Mouse (Mus musculus): Measurements from ENCODE around the gene Tefm. TPM values are rescaled to one million over a fixed set of nuclear protein-coding genes. Genes with fewer than 3 reads are reported as not detected.
"Not testable (repeated sequence)": the region's sequence is repeated elsewhere in the genome, so short reads cannot be mapped to it uniquely, and the experiment has no call there.

Gene Tefm
- 31.9 and 35.5 TPM in 2 replicates for polyA plus RNA-seq (2015; fragmentation: Nextera tagmentation; extraction: Ambion mirVana)

DNA sequence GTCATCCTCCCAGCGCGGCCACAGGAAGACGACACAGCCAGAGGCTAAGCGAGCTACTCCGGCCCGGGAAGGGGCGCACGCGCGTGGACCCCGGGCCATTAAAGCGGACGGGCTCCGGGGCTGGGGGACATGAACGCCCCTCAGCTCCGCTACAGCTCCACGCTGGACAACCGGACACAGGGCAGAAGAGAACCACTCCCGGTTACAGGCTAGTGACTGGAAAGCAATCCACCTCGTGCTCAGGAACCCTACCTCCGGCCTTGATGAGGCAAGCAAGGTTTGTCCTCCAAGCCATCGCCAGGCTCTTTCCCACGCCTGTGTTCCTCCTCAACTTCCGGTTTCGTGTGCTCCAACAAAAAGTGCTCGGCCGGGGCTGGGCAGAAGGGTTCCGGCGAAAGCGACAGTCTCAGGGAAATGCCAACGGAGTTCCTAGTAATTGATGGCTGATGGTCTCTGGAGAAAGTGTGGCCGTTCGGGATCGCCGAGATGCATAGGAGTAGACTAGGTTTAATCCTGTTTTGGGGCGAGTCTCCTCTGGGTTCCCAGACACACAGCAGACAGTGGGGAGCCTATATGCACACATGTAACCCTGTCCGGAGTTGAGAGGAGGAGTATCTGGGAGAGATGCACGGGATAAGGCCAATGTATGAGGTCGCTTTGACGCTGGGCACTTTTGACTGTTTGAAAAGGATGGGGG, at the start of gene Tefm:
TSS of gene Tefm (minus strand) at position 351 of the 697 bp plus-strand sequence.
- under 1% methylated on average over 40 of the region's 40 CpGs for WGBS
- no peaks in the 10 kb centered on the region for H3K9me3 ChIP-seq (replicated peaks; ENCODE audit: control insufficient read depth, low read length)
- H3K9ac ChIP-seq (ENCODE audit: low read length), result peak within 1 kb of the TSS; percentile 89

DNA sequence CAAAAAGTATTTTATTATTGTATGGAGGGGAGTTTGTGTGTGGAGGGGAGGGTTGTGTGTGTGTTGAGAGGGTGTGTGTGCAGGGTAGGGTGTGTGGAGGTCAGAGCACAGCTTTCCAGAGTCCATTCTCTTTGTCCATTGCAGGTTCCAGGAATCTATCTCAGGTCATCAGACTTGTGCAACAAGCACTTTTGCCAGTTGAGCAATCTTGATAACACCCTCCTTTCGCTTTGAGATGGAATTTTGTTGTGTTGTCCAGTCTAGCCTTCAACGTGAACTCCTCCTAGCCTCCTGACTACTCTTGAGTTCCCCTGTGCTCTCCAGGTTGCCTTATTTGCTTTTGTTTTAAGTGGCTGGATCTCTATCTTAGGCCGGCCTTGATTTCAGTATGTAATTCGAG, 48.3 kb upstream of the Tefm start:
- Histone ChIP-seq H3K27ac (ENCODE audit: low read length) (no peak overlapping the region), H3K4me2 (ENCODE audit: low read depth, low read length) (no peak overlapping the region), H3K9me3 (replicated peaks; ENCODE audit: control insufficient read depth, low read length) (0 out of 2 replicates have a peak, but pooled peaks cover 3% of the 10 kb centered on the region), H3K4me3 (ENCODE audit: low read length) (no peak overlapping the region), H3K27me3 (ENCODE audit: control insufficient read depth, insufficient read depth, low read length) (no peaks in the 10 kb centered on the region), H3K4me1 (ENCODE audit: control insufficient read depth, insufficient read depth, low read length) (peaks cover 2% of the 10 kb centered on the region; the same call in 1 of the 2 replicates), H3K9ac (ENCODE audit: low read length) (no peak overlapping the region), H3K36me3 (ENCODE audit: control insufficient read depth, insufficient read depth) (peaks cover 19% of the 10 kb centered on the region)
- no peak for ATAC-seq (replicated peaks; ENCODE audit: extremely low read depth, insufficient read depth, low FRiP score)
- 75% methylated on average over 4 of the region's 4 CpGs for WGBS

More for the DNA sequence above, at the start of gene Tefm:
- Histone ChIP-seq H3K36me3 (ENCODE audit: control insufficient read depth, insufficient read depth) (peaks cover 4% of the 10 kb centered on the region; the same call in 1 of the 2 replicates), H3K27me3 (ENCODE audit: control insufficient read depth, insufficient read depth, low read length) (no peaks in the 10 kb centered on the region), H3K4me2 (ENCODE audit: low read depth, low read length) (peak within 1 kb of the TSS; percentile 86), H3K4me1 (ENCODE audit: control insufficient read depth, insufficient read depth, low read length) (peaks cover 7% of the 10 kb centered on the region), H3K27ac (ENCODE audit: low read length) (peak within 1 kb of the TSS; percentile 84), H3K4me3 (ENCODE audit: low read length) (peak within 1 kb of the TSS; percentile 81)
- ATAC-seq (replicated peaks; ENCODE audit: extremely low read depth, insufficient read depth, low FRiP score), result peak; percentile 90

GRCm38 (mm10) chr11:80185441-80185976, 43.5 kb upstream of the Tefm start:
- H3K4me1 ChIP-seq (ENCODE audit: control insufficient read depth, insufficient read depth, low read length); H3K27me3 ChIP-seq (ENCODE audit: control insufficient read depth, insufficient read depth, low read length); H3K4me3 ChIP-seq (ENCODE audit: low read length); H3K9ac ChIP-seq (ENCODE audit: low read length); H3K4me2 ChIP-seq (ENCODE audit: low read depth, low read length); H3K36me3 ChIP-seq (ENCODE audit: control insufficient read depth, insufficient read depth); H3K27ac ChIP-seq (ENCODE audit: low read length); H3K9me3 ChIP-seq (replicated peaks; ENCODE audit: control insufficient read depth, low read length); ATAC-seq (replicated peaks; ENCODE audit: extremely low read depth, insufficient read depth, low FRiP score): not testable (repeated sequence)
- 66% methylated on average over 5 of the region's 5 CpGs for WGBS

DNA sequence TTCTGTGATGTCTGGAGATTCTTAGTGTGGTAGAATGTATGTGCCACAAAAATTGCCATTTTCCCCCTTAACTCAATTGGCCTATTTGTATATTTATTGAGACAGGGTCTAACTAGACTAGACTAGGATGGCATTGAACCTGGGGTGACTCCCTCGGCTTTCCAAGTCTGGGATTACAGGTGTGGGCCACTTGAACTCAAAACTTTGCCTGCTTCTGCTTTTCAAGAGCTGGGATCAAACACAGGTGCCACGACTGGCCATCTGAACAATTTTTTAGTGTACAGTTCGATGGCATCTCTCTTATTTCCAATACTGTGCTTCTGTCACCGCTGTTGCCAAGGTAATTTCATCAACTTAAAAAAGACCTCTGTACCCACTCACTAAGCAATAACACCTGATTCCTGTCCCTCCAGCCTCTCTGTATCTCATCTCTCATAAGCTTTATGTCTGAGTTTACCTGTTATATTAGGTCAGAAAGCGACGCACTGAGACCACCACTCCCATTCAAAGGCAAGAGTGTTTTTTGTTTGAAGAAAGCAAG, 42.6 kb upstream of the Tefm start:
- WGBS, result 85% methylated on average over 6 of the region's 6 CpGs
- Histone ChIP-seq H3K9me3 (replicated peaks; ENCODE audit: control insufficient read depth, low read length) (no peaks in the 10 kb centered on the region; the same call in 1 of the 2 replicates), H3K4me3 (ENCODE audit: low read length) (peak overlapping the region; percentile 96), H3K9ac (ENCODE audit: low read length) (peak overlapping the region; percentile 99), H3K4me1 (ENCODE audit: control insufficient read depth, insufficient read depth, low read length) (peaks cover 8% of the 10 kb centered on the region), H3K27me3 (ENCODE audit: control insufficient read depth, insufficient read depth, low read length) (no peaks in the 10 kb centered on the region), H3K27ac (ENCODE audit: low read length) (peak overlapping the region; percentile 96), H3K4me2 (ENCODE audit: low read depth, low read length) (peak overlapping the region; percentile 68), H3K36me3 (ENCODE audit: control insufficient read depth, insufficient read depth) (no peaks in the 10 kb centered on the region)
- ATAC-seq (replicated peaks; ENCODE audit: extremely low read depth, insufficient read depth, low FRiP score), result no peak

DNA sequence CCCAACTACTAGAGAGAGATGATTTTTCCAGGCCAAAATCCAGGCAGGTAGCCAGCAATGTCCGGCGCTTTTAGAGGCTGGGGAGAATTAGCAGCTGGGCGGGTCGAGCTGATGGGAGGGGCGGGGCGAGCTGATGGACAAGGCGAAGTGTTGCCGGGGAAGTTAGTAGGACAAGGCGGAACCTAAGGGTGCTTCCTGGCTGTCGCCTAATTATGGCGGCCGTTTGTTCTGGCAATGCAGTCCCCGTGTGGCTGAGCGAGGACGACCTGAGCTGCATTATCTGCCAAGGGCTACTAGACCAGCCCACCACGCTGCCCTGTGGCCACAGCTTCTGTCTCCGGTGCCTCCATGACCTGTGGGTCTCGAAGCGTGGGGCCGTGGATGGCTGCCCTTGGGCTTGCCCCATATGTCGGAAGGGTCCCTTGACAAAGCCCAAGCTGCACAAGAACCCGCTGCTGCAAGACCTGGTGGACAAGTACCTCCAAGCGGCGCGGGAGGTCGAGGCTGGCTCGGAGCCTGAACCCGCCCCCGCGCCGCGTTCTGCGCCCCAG, 41.8 kb upstream of the Tefm start, which contains the start of gene Rnf135:
TSS of gene Rnf135 (plus strand) at position 147 of the 551 bp plus-strand sequence.
- peak within 1 kb of the TSS; percentile 96 for H3K4me3 ChIP-seq (ENCODE audit: low read length)
- no peaks in the 10 kb centered on the region for H3K27me3 ChIP-seq (ENCODE audit: control insufficient read depth, insufficient read depth, low read length)
- peak within 1 kb of the TSS; percentile 99 for H3K9ac ChIP-seq (ENCODE audit: low read length)
- ATAC-seq (replicated peaks; ENCODE audit: extremely low read depth, insufficient read depth, low FRiP score), result peak; percentile 97
- H3K9me3 ChIP-seq (replicated peaks; ENCODE audit: control insufficient read depth, low read length), result no peaks in the 10 kb centered on the region; the same call in 1 of the 2 replicates
- no peaks in the 10 kb centered on the region for H3K36me3 ChIP-seq (ENCODE audit: control insufficient read depth, insufficient read depth)
- peak within 1 kb of the TSS; percentile 68 for H3K4me2 ChIP-seq (ENCODE audit: low read depth, low read length)
- peak within 1 kb of the TSS; percentile 96 for H3K27ac ChIP-seq (ENCODE audit: low read length)
- H3K4me1 ChIP-seq (ENCODE audit: control insufficient read depth, insufficient read depth, low read length), result peaks cover 8% of the 10 kb centered on the region
- under 1% methylated on average over 33 of the region's 33 CpGs for WGBS

DNA sequence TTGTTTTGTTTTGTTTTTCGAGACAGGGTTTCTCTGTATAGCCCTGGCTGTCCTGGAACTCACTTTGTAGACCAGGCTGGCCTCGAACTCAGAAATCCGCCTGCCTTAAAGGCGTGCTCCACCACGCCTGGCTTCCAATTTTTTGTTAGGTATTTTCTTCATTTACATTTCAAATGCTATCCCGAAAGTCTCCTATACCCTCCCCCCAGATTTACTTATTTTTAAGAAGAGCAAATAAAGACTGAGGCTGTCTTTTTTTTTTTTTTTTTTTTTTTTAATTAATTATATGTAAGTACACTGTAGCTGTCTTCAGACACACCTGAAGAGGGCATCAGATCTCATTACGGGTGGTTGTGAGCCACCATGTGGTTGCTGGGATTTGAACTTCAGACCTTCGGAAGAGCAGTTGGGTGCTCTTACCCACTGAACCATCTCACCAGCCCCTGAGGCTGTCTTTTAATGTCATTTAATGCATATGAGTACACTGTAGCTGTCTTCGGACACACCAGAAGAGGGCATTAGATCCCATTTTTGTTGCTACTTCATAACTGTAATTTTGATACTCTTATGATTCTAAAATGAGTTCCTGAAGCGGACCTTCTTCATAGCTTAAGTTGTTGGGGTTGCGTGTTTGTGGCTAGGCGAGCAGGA, 41.2 kb upstream of the Tefm start:
- peak overlapping the region; percentile 96 for H3K27ac ChIP-seq (ENCODE audit: low read length)
- peak; percentile 65 for ATAC-seq (replicated peaks; ENCODE audit: extremely low read depth, insufficient read depth, low FRiP score)
- not testable (repeated sequence) for H3K36me3 ChIP-seq (ENCODE audit: control insufficient read depth, insufficient read depth); H3K27me3 ChIP-seq (ENCODE audit: control insufficient read depth, insufficient read depth, low read length); H3K9me3 ChIP-seq (replicated peaks; ENCODE audit: control insufficient read depth, low read length); H3K4me1 ChIP-seq (ENCODE audit: control insufficient read depth, insufficient read depth, low read length)
- H3K9ac ChIP-seq (ENCODE audit: low read length), result peak overlapping the region; percentile 99
- WGBS, result 40% methylated on average over 12 of the region's 12 CpGs
- peak overlapping the region; percentile 68 for H3K4me2 ChIP-seq (ENCODE audit: low read depth, low read length)
- H3K4me3 ChIP-seq (ENCODE audit: low read length), result peak overlapping the region; percentile 96

DNA sequence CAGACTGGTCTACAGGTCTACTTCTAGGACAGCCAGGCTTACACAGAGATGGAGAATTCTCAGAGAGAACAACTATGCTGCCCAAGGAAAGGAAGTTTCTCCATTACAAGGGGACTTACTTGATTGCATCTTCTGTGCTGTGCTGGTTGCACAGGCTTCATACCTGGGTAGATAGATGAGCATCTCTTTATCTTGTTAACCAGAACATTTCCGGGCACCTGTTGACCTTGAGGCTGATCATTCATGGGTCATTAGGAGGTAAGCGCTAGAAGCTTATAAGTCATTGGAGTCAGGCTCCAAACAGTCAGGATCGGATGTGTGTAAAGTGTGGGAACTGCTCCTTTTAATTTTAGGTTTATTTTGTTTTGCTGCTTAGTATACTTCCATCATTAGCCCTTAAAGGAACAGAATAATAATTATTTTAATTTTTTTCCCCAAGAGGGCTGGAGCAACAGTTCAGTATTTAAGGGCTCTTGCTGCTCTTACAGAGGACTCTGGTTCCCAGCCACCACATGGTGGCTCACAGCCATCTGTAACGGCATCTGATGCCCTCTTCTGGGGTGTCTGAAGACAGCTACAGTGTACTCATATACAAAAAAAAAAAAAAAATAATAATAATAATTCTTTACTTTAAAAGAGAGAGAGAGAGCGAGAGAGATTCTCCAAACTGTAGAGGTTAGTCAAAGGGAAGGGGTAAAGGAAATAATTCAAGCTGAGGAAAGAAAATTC, 39.2 kb upstream of the Tefm start:
- Histone ChIP-seq H3K9ac (ENCODE audit: low read length) (no peak overlapping the region), H3K9me3 (replicated peaks; ENCODE audit: control insufficient read depth, low read length) (no peaks in the 10 kb centered on the region; the same call in 1 of the 2 replicates), H3K4me1 (ENCODE audit: control insufficient read depth, insufficient read depth, low read length) (peaks cover 17% of the 10 kb centered on the region), H3K4me3 (ENCODE audit: low read length) (no peak overlapping the region), H3K27me3 (ENCODE audit: control insufficient read depth, insufficient read depth, low read length) (no peaks in the 10 kb centered on the region), H3K27ac (ENCODE audit: low read length) (no peak overlapping the region), H3K4me2 (ENCODE audit: low read depth, low read length) (no peak overlapping the region), H3K36me3 (ENCODE audit: control insufficient read depth, insufficient read depth) (no peaks in the 10 kb centered on the region)
- no peak for ATAC-seq (replicated peaks; ENCODE audit: extremely low read depth, insufficient read depth, low FRiP score)
- 71% methylated on average over 5 of the region's 5 CpGs for WGBS

DNA sequence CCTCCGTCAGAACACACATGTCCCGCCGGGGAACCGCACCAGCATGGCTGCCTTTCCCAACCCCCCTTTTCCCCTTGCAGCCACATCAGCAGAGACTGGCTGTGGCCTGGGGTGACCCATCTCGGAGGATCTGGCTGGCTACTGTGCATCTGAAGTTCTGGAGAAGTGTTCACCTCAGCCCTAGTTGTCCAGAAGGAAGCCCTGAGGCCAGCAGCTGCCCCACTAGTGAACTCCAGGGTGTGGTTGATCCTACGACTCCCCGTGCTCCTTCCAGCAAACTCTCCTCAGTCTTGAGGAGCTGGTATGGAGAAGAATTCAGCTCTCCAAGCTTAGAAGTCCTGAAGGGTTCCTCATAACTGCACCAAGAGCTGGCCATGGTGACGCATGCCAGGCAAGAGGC, 36.3 kb upstream of the Tefm start:
- H3K27ac ChIP-seq (ENCODE audit: low read length), result no peak overlapping the region
- 83% methylated on average over 8 of the region's 8 CpGs for WGBS

More for the DNA sequence above, 36.3 kb upstream of the Tefm start:
- Histone ChIP-seq H3K4me3 (ENCODE audit: low read length) (no peak overlapping the region), H3K27me3 (ENCODE audit: control insufficient read depth, insufficient read depth, low read length) (no peaks in the 10 kb centered on the region), H3K4me1 (ENCODE audit: control insufficient read depth, insufficient read depth, low read length) (peaks cover 9% of the 10 kb centered on the region; the same call in 1 of the 2 replicates), H3K9me3 (replicated peaks; ENCODE audit: control insufficient read depth, low read length) (no peaks in the 10 kb centered on the region; the same call in 1 of the 2 replicates), H3K9ac (ENCODE audit: low read length) (no peak overlapping the region), H3K36me3 (ENCODE audit: control insufficient read depth, insufficient read depth) (no peaks in the 10 kb centered on the region), H3K4me2 (ENCODE audit: low read depth, low read length) (no peak overlapping the region)
- ATAC-seq (replicated peaks; ENCODE audit: extremely low read depth, insufficient read depth, low FRiP score), result no peak

Measured in heart, embryonic 16.5 days (tissue).